Mouse (Mus musculus) limb, embryonic 11.5 days (tissue): Measurements from ENCODE around the gene Igsf3. TPM values are rescaled to one million over a fixed set of nuclear protein-coding genes. Genes with fewer than 3 reads are reported as not detected.

ENCODE experiments used
- ATAC-seq: fragments of 200-750 bp; cut with Nextera tagmentation; 2 replicates; pipeline ENCODE4 v1.8.0; 2017; ENCODE audit warnings: low read depth; ENCODE audit not compliant: insufficient number of reproducible peaks, low FRiP score, low TSS enrichment
- DNase-seq: peaks from one replicate; pipeline ENCODE4 v3.0.0-alpha.2; 2015; ENCODE audit warnings: low spot score
- H3K27ac ChIP-seq: fragments of 300-500 bp; sonication (generic); replicated peaks from 2 replicates; pipeline ENCODE4 v1.5.1; 2014; ENCODE audit warnings: low read depth, mild to moderate bottlenecking, low read length
- H3K27me3 ChIP-seq: fragments of 300-500 bp; sonication (generic); 2 replicates; pipeline ENCODE4 v1.6.1; 2014; ENCODE audit warnings: mild to moderate bottlenecking, low read length, mixed read lengths; ENCODE audit not compliant: control insufficient read depth, insufficient read depth
- H3K36me3 ChIP-seq: fragments of 300-500 bp; sonication (generic); 2 replicates; pipeline ENCODE4 v1.6.1; 2014; ENCODE audit warnings: mild to moderate bottlenecking, low read length, moderate library complexity, mixed read lengths; ENCODE audit not compliant: control insufficient read depth, insufficient read depth
- H3K4me1 ChIP-seq: fragments of 300-500 bp; sonication (generic); 2 replicates; pipeline ENCODE4 v1.6.1; 2014; ENCODE audit warnings: low read length, mixed read lengths; ENCODE audit not compliant: control insufficient read depth, insufficient read depth
- H3K4me2 ChIP-seq: fragments of 300-500 bp; sonication (generic); 2 replicates; pipeline ENCODE4 v1.6.1; 2014; ENCODE audit warnings: low read depth, mild to moderate bottlenecking, moderate library complexity; ENCODE audit not compliant: severe bottlenecking
- H3K4me3 ChIP-seq: fragments of 300-500 bp; sonication (generic); 2 replicates; pipeline ENCODE4 v1.5.1; 2014; ENCODE audit warnings: low read depth, low read length
- H3K9ac ChIP-seq: fragments of 300-500 bp; sonication (generic); 2 replicates; pipeline ENCODE4 v1.6.1; 2014; ENCODE audit warnings: mild to moderate bottlenecking, low read length
- H3K9me3 ChIP-seq: fragments of 300-500 bp; sonication (generic); 2 replicates; pipeline ENCODE4 v1.6.1; 2016; ENCODE audit warnings: low read length; ENCODE audit not compliant: control insufficient read depth
- WGBS: fragments of 180-500 bp; shearing (Covaris S2); extraction: QIAGEN DNeasy Blood & Tissue Kit; methylation state at CpG from one replicate; pipeline ENCODE4 v1.1.7; 2014; 5-methylcytosine and 5-hydroxymethylcytosine counted together
- polyA plus RNA-seq: library from polyadenylated mRNA; unstranded; fragments of >200 nt; fragmentation: Nextera tagmentation; extraction: Ambion mirVana; gene quantifications from 2 replicates; pipeline ENCODE4 v1.2.1, GENCODE M21; 2014

The Igsf3 gene
- polyA plus RNA-seq, 1 experiment from 2014 or later, result 60.1 TPM

DNA sequence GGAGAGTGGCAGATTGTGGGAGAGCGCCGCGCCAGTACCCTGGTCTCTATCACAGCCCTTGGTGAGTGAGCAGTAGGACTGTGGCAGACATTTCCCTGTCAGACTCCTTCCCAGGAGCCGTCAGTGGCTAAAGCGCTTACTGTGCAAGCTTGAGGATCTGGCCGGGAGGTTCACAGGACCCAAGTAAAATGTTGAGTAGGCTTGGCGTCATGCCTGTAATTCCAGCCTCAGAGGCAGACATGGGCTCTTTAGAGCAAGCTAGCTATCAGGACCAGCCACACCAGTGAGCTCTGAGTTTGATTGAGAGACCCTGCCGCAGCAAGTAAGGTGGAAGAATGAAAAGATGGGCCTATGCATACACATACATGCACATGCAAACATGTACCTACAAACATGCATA lies 58.8 kb downstream of the Igsf3 start:
- no peak overlapping the region for H3K4me2 ChIP-seq
- ATAC-seq (no peak), DNase-seq (no peak)
- WGBS, result 93% methylated on average over 8 of the region's 8 CpGs
- H3K9me3 ChIP-seq, result no peaks in the 10 kb centered on the region
- H3K9ac ChIP-seq, result no peak overlapping the region
- H3K4me3 ChIP-seq, result no peak overlapping the region
- H3K27me3 ChIP-seq, result no peaks in the 10 kb centered on the region
- H3K27ac ChIP-seq, result no peak overlapping the region
- H3K4me1 ChIP-seq, result no peaks in the 10 kb centered on the region
- peaks cover 12% of the 10 kb centered on the region for H3K36me3 ChIP-seq

DNA sequence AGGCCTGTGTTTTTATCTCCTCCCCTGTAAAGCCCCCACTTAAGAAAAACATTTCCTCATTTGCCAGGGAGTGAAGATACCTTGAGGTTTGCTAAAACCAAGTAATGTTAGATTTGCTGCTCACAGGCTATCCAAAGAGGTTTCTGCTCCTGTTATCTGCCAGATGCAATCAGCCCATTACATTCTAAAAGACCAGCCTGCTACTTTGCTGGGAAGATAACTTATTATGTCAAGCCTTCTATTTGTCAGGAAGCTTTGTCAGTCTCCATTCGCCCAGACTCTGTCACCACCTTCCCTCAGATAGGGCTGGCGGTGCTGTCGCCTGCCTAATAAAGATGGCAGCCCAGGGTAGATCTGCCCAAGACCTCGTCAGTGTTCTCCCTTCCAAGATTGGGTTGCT lies 59.6 kb downstream of the Igsf3 start:
- H3K27ac ChIP-seq, result no peak overlapping the region
- 73% methylated on average over 4 of the region's 4 CpGs for WGBS

DNA sequence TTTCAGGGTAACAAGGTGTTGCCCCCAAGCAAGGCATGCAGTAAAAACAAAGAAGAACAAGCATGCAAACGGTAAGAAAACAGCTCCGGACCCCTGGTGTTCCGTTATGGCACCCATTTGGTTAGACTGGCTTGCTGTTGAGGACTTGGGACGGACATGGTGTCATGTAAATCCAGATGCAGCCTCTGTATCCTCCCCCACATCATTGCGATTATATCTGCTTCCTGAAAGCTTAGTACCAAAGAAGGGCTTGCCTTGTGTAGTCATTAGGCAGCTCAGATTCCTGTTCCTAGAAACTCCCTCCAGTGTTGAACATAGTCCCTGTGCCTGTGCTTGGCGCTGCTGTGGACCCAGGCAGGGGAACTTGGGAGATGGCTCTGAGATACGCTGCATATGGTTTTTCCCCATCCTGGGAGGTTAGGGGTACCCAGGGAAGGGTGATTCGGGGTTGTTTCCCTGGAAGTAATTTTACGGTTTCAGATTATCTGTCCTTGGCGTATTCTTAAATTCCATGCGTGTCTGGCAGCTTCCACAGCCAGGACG lies 60.2 kb downstream of the Igsf3 start:
- DNase-seq (no peak), ATAC-seq (no peak)
- Histone ChIP-seq H3K27me3 (no peaks in the 10 kb centered on the region), H3K9me3 (no peaks in the 10 kb centered on the region), H3K36me3 (peaks cover 16% of the 10 kb centered on the region), H3K4me2 (no peak overlapping the region), H3K4me1 (no peaks in the 10 kb centered on the region), H3K9ac (no peak overlapping the region), H3K4me3 (no peak overlapping the region), H3K27ac (no peak overlapping the region)
- WGBS, result 77% methylated on average over 12 of the region's 12 CpGs

More for the DNA sequence above, 59.6 kb downstream of the Igsf3 start:
- H3K4me3 ChIP-seq, result no peak overlapping the region
- ATAC-seq, result no peak
- no peak for DNase-seq
- no peaks in the 10 kb centered on the region for H3K27me3 ChIP-seq
- no peaks in the 10 kb centered on the region for H3K4me1 ChIP-seq
- no peak overlapping the region for H3K4me2 ChIP-seq
- H3K36me3 ChIP-seq, result peaks cover 16% of the 10 kb centered on the region
- no peak overlapping the region for H3K9ac ChIP-seq
- no peaks in the 10 kb centered on the region for H3K9me3 ChIP-seq

DNA sequence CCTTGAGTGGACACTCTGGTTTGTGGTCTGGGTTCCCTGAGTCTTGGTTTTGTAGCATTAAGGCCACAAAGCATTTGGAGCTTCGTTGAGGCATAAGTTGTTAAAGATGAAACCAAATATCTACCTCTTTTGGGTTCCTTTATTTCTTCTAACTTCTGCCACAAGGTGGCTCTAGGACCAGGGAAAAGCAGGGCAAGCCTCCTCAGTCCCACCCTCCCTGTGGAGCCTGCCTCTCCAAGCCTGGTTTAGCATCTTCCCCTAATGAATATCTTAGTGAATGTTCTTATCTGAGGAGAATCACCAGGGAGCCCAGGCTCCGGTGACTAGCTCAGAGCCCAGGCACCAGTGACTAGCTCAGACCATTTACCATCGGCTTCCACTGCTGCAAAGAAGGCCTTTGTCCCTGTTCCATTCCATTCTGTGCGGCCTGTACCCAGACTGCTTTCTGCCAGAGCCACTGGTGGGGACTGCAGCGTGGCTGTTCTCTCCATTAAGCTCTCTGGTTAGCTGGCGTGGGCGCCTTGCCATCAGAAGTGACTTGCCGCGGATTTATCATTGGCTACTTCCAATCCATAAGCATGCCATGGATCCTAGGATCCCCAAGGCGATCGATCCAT lies 66.5 kb downstream of the Igsf3 start:
- DNase-seq (no peak), ATAC-seq (no peak)
- H3K9me3 ChIP-seq, result no peaks in the 10 kb centered on the region
- H3K4me2 ChIP-seq, result no peak overlapping the region
- 82% methylated on average over 11 of the region's 11 CpGs for WGBS
- peaks cover 16% of the 10 kb centered on the region for H3K36me3 ChIP-seq
- H3K4me3 ChIP-seq, result no peak overlapping the region
- no peaks in the 10 kb centered on the region for H3K27me3 ChIP-seq
- no peak overlapping the region for H3K27ac ChIP-seq
- H3K9ac ChIP-seq, result no peak overlapping the region
- no peaks in the 10 kb centered on the region for H3K4me1 ChIP-seq

DNA sequence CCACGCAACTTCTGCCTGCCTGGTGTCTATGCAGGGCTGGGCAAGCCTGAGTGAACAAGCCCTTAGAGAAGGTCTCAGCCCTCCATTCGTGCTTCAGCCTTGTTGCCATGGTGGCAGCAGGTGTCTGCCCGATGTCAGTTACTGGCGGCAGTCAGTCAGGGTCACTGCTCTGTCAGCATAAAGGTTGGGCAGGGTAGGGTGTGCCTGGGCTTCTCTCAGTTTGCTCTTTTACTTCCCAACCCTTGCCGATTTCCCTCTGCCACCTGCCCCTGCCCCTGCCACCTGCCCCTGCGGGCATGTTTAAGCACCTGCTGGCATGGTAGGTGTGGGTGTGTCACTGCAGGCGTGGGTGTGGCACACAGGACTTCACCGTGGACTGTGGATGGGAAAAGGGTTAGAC lies 67.6 kb downstream of the Igsf3 start:
- Histone ChIP-seq H3K4me2 (no peak overlapping the region), H3K27ac (no peak overlapping the region), H3K27me3 (no peaks in the 10 kb centered on the region), H3K9ac (no peak overlapping the region), H3K4me3 (no peak overlapping the region), H3K4me1 (no peaks in the 10 kb centered on the region), H3K9me3 (no peaks in the 10 kb centered on the region), H3K36me3 (peaks cover 15% of the 10 kb centered on the region)
- DNase-seq (no peak), ATAC-seq (no peak)
- 88% methylated on average over 8 of the region's 8 CpGs for WGBS

DNA sequence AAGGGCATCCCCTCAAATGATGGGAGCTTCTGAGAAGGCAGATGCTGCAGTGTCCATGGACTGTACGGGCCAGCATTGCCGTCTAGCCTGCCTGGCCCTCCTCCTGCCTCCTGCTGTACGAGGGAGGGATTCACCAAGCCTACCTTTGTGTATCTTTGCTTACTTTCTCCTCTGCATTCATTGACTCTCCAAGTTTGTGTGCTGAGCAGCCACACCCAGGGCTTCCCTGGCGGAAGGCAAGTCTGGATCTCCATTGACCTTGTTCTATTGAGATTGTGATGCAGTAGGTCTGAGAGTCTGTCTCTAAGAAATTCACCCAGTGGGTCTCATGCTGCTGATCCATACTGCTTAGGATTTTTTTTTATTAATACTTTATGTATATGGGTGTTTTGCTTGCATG lies 70.4 kb downstream of the Igsf3 start:
- peaks cover 6% of the 10 kb centered on the region; the same call in 1 of the 2 replicates for H3K36me3 ChIP-seq
- 97% methylated on average over 4 of the region's 4 CpGs for WGBS

DNA sequence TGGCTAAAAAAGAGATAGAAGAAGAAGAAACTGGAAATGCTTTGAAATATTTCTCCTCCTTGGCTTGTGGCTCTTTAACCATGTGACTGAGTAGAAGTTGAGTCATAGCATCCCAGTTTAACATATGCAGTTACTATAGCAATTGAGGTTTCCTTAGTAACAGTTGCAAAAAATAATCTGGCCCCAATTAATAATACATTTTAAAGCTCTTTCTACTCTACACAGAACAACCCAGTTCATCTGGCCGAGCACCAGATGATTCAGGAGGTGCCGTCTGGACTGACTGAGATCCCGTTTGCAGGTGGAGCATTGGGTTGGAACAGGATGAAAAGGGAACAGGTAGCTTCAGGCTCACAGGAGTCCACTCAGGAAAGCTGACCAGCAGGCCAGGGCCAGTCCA lies 71.9 kb downstream of the Igsf3 start:
- H3K36me3 ChIP-seq, result peaks cover 12% of the 10 kb centered on the region
- no peak overlapping the region for H3K4me3 ChIP-seq
- no peaks in the 10 kb centered on the region for H3K4me1 ChIP-seq
- DNase-seq (no peak), ATAC-seq (no peak)
- H3K4me2 ChIP-seq, result no peak overlapping the region
- no peak overlapping the region for H3K27ac ChIP-seq
- H3K9me3 ChIP-seq, result no peaks in the 10 kb centered on the region
- H3K9ac ChIP-seq, result no peak overlapping the region
- no peaks in the 10 kb centered on the region for H3K27me3 ChIP-seq
- 65% methylated on average over 3 of the region's 3 CpGs for WGBS

More for the DNA sequence above, 70.4 kb downstream of the Igsf3 start:
- no peaks in the 10 kb centered on the region for H3K9me3 ChIP-seq
- H3K4me1 ChIP-seq, result no peaks in the 10 kb centered on the region
- H3K4me2 ChIP-seq, result no peak overlapping the region
- H3K9ac ChIP-seq, result no peak overlapping the region
- no peak overlapping the region for H3K27ac ChIP-seq
- DNase-seq (no peak), ATAC-seq (no peak)
- H3K27me3 ChIP-seq, result no peaks in the 10 kb centered on the region
- H3K4me3 ChIP-seq, result no peak overlapping the region

DNA sequence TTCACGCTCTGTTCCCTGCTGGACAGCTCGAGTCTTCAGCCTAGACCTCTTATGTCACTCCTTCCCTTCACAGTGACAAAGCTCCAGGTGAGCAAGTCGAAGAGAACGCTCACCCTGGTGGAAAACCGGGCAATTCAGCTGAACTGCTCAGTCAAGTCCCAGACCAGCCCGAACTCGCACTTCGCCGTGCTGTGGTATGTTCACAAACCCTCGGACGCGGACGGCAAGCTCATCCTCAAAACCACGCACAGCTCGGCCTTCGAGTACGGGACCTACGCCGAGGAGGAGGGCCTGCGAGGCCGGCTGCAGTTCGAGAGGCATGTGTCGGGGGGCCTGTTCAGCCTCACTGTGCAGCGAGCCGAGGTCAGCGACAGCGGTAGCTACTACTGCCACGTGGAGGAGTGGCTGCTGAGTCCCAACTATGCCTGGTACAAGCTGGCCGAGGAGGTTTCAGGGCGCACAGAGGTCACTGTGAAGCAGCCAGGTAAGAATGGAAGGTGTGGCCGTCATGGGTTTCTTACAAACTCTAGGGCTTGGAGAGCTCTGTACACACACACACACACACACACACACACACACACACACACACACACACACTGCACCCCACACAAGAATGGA lies 74.0 kb downstream of the Igsf3 start:
- Histone ChIP-seq H3K4me3 (no peak overlapping the region), H3K27me3 (no peaks in the 10 kb centered on the region), H3K4me1 (no peaks in the 10 kb centered on the region), H3K36me3 (peaks cover 23% of the 10 kb centered on the region), H3K27ac (no peak overlapping the region), H3K9me3 (no peaks in the 10 kb centered on the region), H3K9ac (no peak overlapping the region), H3K4me2 (no peak overlapping the region)
- DNase-seq (no peak), ATAC-seq (no peak)
- 86% methylated on average over 31 of the region's 31 CpGs for WGBS
